Mouse (Mus musculus): ENCODE measurements around the gene Rbp3. TPM values are rescaled to one million over a fixed set of nuclear protein-coding genes. Genes with fewer than 3 reads are reported as not detected.

Gene Rbp3
- polyA plus RNA-seq, 2 experiments = 0.02 TPM; not detected in 1

GRCm38 (mm10) chr14:33989201-33989600, 35.4 kb downstream of the Rbp3 start:
- Histone ChIP-seq H3K36me3 (replicated peaks; ENCODE audit: control insufficient read depth, insufficient read depth, low read depth) (no peaks in the 10 kb centered on the region), H3K4me1 (replicated peaks; ENCODE audit: control insufficient read depth in 2 of 2, insufficient read depth in 2 of 2, low read length in 1 of 2) (no peaks in the 10 kb centered on the region), H3K27me3 (ENCODE audit: control insufficient read depth, insufficient read depth, low read length) (no peaks in the 10 kb centered on the region), H3K4me2 (ENCODE audit: low read depth) (no peak overlapping the region), H3K9me3 (ENCODE audit: control insufficient read depth, low read length) (no peaks in the 10 kb centered on the region), H3K9ac (replicated peaks) (no peak overlapping the region), H3K4me3 (ENCODE audit: insufficient read depth in 1 of 2, low read depth in 2 of 2, low read length in 2 of 2) (no peak overlapping the region), H3K27ac (no peak overlapping the region)
- WGBS (ENCODE audit: insufficient replicate concordance) = 32% methylated on average over 3 of the region's 3 CpGs
- DNase-seq (ENCODE audit: low read depth in 3 of 3, low spot score in 3 of 3) (no peak), ATAC-seq (ENCODE audit: insufficient read depth) (no peak)
- TF ChIP-seq EP300 (IDR thresholded peaks at IDR 0.05; ENCODE audit: low read depth) (no peak), CTCF (IDR thresholded peaks at IDR 0.05; ENCODE audit: low read depth) (no peak)

- TF ChIP-seq EP300 (IDR thresholded peaks at IDR 0.05; ENCODE audit: low read depth) (no peak), CTCF (IDR thresholded peaks at IDR 0.05; ENCODE audit: low read depth) (no peak)
- no peak for ATAC-seq (ENCODE audit: insufficient read depth)
- H3K4me1 ChIP-seq (replicated peaks; ENCODE audit: control insufficient read depth in 2 of 2, insufficient read depth in 2 of 2, low read length in 1 of 2) = no peaks in the 10 kb centered on the region
- WGBS (ENCODE audit: insufficient replicate concordance) = 45% methylated on average over 4 of the region's 4 CpGs
- H3K27me3 ChIP-seq (ENCODE audit: control insufficient read depth, insufficient read depth, low read length) = no peaks in the 10 kb centered on the region
- no peak for DNase-seq (ENCODE audit: low read depth in 3 of 3, low spot score in 3 of 3)
- H3K9ac ChIP-seq (replicated peaks) = no peak overlapping the region
- no peaks in the 10 kb centered on the region for H3K36me3 ChIP-seq (replicated peaks; ENCODE audit: control insufficient read depth, insufficient read depth, low read depth)
- H3K9me3 ChIP-seq (ENCODE audit: control insufficient read depth, low read length) = no peaks in the 10 kb centered on the region
- no peak overlapping the region for H3K4me3 ChIP-seq (ENCODE audit: insufficient read depth in 1 of 2, low read depth in 2 of 2, low read length in 2 of 2)
- no peak overlapping the region for H3K27ac ChIP-seq
- no peak overlapping the region for H3K4me2 ChIP-seq (ENCODE audit: low read depth)
Observed at GRCm38 (mm10) chr14:33991971-33992370, 38.2 kb downstream of the Rbp3 start.

GRCm38 (mm10) chr14:33993051-33993450, 39.2 kb downstream of the Rbp3 start:
- no peaks in the 10 kb centered on the region for H3K4me1 ChIP-seq (replicated peaks; ENCODE audit: control insufficient read depth in 2 of 2, insufficient read depth in 2 of 2, low read length in 1 of 2)
- H3K27me3 ChIP-seq (ENCODE audit: control insufficient read depth, insufficient read depth, low read length) = no peaks in the 10 kb centered on the region
- H3K9me3 ChIP-seq (ENCODE audit: control insufficient read depth, low read length) = no peaks in the 10 kb centered on the region
- no peak overlapping the region for H3K4me3 ChIP-seq (ENCODE audit: insufficient read depth in 1 of 2, low read depth in 2 of 2, low read length in 2 of 2)
- TF ChIP-seq EP300 (IDR thresholded peaks at IDR 0.05; ENCODE audit: low read depth) (no peak), CTCF (IDR thresholded peaks at IDR 0.05; ENCODE audit: low read depth) (no peak)
- no peak for DNase-seq (ENCODE audit: low read depth in 3 of 3, low spot score in 3 of 3)
- WGBS (ENCODE audit: insufficient replicate concordance) = 69% methylated on average over 9 of the region's 9 CpGs
- ATAC-seq (ENCODE audit: insufficient read depth) = no peak
- H3K36me3 ChIP-seq (replicated peaks; ENCODE audit: control insufficient read depth, insufficient read depth, low read depth) = no peaks in the 10 kb centered on the region
- H3K9ac ChIP-seq (replicated peaks) = no peak overlapping the region
- no peak overlapping the region for H3K4me2 ChIP-seq (ENCODE audit: low read depth)
- H3K27ac ChIP-seq = no peak overlapping the region

GRCm38 (mm10) chr14:33993521-33994289, 39.9 kb downstream of the Rbp3 start:
- no peak overlapping the region for H3K4me3 ChIP-seq (ENCODE audit: insufficient read depth in 1 of 2, low read depth in 2 of 2, low read length in 2 of 2)
- H3K9me3 ChIP-seq (ENCODE audit: control insufficient read depth, low read length) = no peaks in the 10 kb centered on the region
- no peak for DNase-seq (ENCODE audit: low read depth in 3 of 3, low spot score in 3 of 3)
- 65% methylated on average over 6 of the region's 6 CpGs for WGBS (ENCODE audit: insufficient replicate concordance)
- no peaks in the 10 kb centered on the region for H3K36me3 ChIP-seq (replicated peaks; ENCODE audit: control insufficient read depth, insufficient read depth, low read depth)
- ATAC-seq (ENCODE audit: insufficient read depth) = no peak
- no peak for TF ChIP-seq EP300 (IDR thresholded peaks at IDR 0.05; ENCODE audit: low read depth)
- no peak overlapping the region for H3K4me2 ChIP-seq (ENCODE audit: low read depth)
- no peaks in the 10 kb centered on the region for H3K27me3 ChIP-seq (ENCODE audit: control insufficient read depth, insufficient read depth, low read length)
- no peaks in the 10 kb centered on the region for H3K4me1 ChIP-seq (replicated peaks; ENCODE audit: control insufficient read depth in 2 of 2, insufficient read depth in 2 of 2, low read length in 1 of 2)
- H3K9ac ChIP-seq (replicated peaks) = no peak overlapping the region
- H3K27ac ChIP-seq = no peak overlapping the region

DNA sequence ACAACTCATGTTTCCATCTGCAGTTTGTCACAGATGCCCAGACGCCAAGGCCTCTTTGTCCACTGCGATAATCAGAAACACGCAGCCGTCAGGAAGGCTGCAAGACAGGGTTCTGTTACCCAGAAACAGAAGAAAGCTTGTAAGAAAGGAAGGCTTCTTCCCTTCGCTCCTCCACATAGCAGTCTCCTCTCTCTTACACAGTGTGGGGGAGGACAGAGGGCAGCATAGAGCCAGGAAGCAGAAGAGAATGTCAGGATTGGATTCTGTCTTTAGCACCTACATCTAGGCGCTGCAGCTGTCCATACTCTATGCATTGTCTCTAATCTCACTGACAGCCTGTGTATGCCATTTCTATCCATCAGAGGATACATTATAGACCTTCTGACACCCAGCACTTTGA, 43.6 kb downstream of the Rbp3 start:
- Histone ChIP-seq H3K9ac (replicated peaks) (no peak overlapping the region), H3K4me1 (replicated peaks; ENCODE audit: control insufficient read depth in 2 of 2, insufficient read depth in 2 of 2, low read length in 1 of 2) (no peaks in the 10 kb centered on the region), H3K4me3 (ENCODE audit: insufficient read depth in 1 of 2, low read depth in 2 of 2, low read length in 2 of 2) (no peak overlapping the region), H3K27ac (no peak overlapping the region), H3K36me3 (replicated peaks; ENCODE audit: control insufficient read depth, insufficient read depth, low read depth) (no peaks in the 10 kb centered on the region), H3K27me3 (ENCODE audit: control insufficient read depth, insufficient read depth, low read length) (no peaks in the 10 kb centered on the region), H3K9me3 (ENCODE audit: control insufficient read depth, low read length) (no peaks in the 10 kb centered on the region), H3K4me2 (ENCODE audit: low read depth) (no peak overlapping the region)
- 62% methylated on average over 6 of the region's 6 CpGs for WGBS (ENCODE audit: insufficient replicate concordance)
- TF ChIP-seq CTCF (IDR thresholded peaks at IDR 0.05; ENCODE audit: low read depth) = no peak
- TF ChIP-seq EP300 (IDR thresholded peaks at IDR 0.05; ENCODE audit: low read depth) = no peak
- ATAC-seq (ENCODE audit: insufficient read depth) = no peak
- no peak for DNase-seq (ENCODE audit: low read depth in 3 of 3, low spot score in 3 of 3)

All from liver, embryonic 14.5 days (tissue).